Mouse (Mus musculus) bone marrow macrophage, adult 2 months (primary cell): ENCODE measurements around the gene Lrrc4.

ENCODE experiments used
- CTCF ChIP-seq: IDR thresholded peaks from 2 replicates; pipeline ENCODE4 v1.5.1; 2012; ENCODE audit warnings: low read depth, mild to moderate bottlenecking, low read length, moderate library complexity
- POLR2A ChIP-seq: IDR thresholded peaks from 2 replicates; pipeline ENCODE4 v1.6.1; 2012; ENCODE audit warnings: mild to moderate bottlenecking, low read depth, low read length, borderline replicate concordance

- TF ChIP-seq POLR2A (no peak), CTCF (no peak)
Measured at GRCm38 (mm10) chr6:28629866-28630265, 201.7 kb downstream of the Lrrc4 start.
